Mouse (Mus musculus): ENCODE results near the gene Gpc1.
A peak's percentile ranks its signal among the peaks of the same experiment; 100 is the strongest.

Gpc1 gene

DNA sequence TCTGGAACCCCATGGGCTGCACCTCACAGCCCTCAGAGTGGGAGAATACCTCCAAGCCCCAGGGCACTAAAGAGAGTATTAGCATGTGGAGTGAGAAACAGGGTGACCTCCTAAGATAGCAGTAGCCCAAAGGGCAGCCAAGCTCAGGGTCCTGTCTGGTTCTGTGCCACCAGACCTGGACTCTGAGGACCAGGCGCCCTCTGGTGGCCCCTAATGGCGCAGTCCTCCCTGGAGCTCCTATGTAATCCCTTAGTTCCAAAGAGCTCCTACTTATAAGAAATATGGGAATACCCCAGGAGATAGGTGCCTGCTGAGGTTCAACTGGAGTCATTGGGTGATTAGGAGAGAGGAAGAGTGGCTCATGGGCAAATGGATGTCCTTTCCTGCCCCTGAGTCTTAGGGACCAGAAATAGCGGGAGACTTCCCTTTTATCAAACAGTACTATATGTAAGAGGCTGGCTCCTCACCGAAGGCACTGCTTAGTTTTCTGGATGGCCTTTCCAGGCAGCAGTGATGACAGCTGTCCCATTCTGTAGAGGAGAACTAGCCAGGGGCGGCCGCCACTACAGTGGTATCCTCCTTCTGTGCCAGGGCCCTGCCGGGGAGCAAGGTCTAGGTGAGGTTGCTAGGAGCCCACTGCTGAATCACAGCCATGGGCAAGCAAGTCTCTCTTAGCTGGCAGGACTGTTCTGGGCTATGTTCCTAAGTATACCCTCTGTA lies 2.7 kb downstream of the Gpc1 start:
- DNase-seq (ENCODE audit: low read depth, low spot score), result peak; percentile 74

DNA sequence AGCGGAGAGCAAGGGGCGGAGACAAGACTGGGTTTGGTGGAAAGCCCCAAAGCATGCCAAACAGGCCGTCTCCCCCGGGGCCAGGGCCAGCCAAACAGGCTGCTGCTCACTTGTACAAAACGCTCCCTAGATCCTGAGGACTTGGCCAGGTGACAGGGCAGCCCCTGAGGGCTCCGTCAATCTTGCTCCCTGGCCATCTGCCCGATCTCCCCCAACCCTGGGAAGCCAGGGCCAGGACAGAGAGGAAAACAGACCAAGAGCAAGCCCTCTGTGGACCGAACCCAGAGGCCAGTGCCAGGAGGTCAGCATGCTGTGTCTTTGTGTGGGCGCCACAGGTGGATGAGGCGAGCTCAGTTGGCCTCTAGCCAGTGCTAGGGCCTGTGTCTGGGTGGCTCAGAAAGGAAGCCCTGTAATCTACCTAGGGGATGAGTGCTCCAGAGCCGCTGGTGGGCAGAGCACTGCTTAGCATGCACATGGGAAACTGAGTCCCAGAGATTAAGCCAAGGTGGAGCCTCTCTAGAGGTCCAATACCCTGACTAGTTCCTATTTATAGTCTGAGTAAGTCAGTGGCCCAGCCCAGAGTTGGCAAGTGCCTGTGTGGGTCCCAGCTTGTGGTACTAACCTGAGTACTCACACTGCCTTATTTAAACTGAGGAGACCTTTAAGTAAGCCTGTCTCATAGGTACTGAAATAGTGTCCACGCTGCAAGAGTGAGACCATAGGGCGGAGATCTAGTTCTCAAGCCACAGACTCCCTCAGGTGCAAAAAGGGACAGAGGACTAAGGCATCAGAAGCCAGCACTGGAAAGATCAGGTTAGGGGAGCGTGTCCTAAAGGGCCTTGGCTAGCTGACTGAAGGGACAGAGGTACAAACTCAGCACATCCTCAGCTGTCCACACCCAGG lies 6.7 kb downstream of the Gpc1 start:
- DNase-seq (ENCODE audit: low read depth, low spot score), result no peak

DNA sequence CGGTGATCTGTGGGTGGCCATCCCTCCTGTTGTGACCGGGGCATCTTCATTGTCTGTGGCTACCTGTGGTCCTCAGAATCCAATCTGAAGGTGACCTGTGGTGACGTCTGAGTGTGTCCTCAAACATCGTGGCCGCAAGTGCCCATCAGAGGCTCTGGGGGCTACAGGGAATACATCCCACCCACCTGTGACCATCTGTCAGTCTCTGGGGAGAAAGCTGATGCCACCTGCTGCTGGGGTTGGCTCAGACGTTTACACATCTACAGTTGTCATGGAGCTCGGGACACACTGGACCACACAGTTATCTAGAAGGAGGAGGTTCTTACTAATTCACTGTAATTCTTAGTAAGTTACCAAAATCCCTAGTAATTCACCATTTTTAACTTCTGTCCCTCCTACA lies 7.8 kb downstream of the Gpc1 start:
- no peak for DNase-seq (ENCODE audit: low read depth, low spot score)

DNA sequence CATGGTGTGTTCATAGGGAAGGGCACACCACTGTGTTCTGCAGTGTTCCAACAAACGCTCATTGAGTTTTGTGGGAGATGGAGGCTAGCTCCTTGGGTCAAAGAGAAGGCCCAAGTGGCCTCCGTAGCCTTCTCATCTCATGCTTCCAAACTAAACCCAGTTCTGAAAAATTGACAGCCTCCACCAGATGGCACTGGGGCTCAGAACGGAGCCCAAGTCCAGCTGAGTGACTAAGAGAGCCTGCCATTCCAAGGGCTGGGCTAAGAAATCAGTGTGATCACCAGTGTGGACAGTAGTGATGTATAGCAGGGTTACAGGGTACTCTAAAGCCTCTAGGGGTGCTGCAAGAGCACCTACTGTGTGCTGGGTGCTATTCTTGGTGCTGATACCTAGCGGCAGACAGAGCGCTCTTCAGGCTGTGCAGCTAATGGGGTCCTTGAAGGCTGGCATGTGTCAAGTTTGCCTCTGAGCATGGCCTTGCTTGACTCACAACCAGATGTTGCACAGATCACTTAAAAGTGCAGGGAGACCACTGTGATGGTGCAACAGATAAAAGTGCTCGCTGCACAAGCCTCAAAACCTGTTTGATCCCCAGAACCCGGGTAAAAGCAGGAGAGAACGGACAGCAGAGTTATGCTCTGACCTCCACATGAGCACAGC lies 8.9 kb downstream of the Gpc1 start:
- no peak for DNase-seq (ENCODE audit: low read depth, low spot score)

DNA sequence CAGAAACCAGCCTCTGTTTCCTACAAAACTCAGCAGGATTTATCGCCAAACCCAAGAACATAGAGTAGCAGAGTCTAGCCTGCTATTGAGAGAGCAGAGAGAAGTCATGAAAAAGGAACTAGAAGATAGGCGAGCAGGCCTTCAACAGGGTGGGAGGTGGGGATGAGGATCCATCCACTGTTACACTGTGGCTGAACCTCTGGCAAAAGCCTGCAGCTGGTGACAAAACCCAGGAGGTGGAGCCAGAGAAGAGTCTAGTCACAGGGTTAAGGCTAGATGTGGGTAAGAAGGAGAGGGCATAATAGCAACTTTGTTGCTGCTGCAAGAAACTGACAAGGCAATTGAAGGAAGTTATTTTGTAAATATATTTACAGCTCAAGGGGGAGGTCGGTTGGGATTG lies 10.0 kb downstream of the Gpc1 start:
- DNase-seq (ENCODE audit: low read depth, low spot score), result no peak

DNA sequence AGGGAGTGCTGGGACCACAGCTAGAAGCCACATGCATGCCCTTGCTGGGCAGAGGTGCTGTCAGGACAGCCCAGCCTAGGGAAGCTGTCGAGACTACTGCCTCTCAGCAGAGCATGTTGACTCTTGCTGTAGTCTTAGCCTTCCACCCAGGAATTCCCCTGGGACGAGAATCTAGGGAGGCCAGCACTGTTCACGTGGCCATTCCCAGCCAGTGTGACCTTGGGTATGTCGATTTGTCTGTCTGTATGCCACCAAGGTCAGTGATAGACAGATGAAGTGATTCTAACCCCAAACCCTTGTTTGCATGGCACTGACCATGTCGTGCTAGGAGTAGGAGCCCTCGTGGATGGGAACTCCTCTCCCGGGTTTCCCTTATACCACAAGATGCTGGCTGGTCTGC lies 14.4 kb downstream of the Gpc1 start:
- DNase-seq (ENCODE audit: low read depth, low spot score), result no peak

DNA sequence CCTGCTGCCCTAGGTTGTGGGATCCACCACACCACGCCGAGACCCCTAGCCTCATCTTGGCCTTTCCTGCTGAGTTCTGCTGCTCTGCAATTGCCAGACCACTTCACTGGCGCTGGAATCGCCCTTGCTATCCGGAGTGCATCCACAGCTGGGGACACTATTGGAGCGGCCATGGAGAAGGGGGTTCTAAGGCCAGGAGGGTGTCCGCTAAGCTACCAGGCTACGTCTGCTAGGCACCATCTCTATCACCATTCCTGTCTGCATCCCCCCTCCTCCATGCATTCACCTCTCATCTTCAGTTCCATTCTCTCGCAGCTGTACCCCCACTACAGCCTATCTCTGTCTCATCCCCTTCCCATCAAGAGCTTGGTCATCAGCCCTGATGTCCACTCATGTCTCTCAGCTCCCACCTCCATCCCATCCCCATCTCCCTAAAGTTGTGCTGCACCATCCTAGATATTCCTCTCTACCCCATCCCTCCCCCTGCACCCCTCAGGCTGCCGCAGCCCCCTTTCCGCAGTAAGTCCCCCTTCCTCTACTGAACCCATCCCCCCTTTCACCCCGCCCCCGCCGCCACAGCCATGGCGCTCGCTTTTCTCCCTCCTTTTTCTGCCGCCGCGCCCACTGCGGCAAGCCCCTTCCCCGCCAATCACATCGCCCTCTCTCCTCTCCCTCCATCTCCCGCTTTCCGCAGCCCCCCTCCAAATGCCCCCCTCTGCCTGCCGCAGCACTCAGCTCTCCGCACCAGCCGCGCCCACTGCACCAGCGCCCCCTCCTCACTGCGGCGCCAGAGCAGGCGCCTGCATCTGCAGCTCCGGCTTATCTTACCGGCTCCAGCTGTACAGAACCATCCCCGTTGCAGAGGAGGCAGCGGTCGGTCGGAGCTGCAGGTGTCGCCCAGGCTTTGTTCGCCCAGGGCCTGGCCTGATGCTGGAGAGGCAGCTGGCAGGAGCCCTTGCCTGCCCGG lies 16.7 kb downstream of the Gpc1 start:
- no peak for DNase-seq (ENCODE audit: low read depth, low spot score)

DNA sequence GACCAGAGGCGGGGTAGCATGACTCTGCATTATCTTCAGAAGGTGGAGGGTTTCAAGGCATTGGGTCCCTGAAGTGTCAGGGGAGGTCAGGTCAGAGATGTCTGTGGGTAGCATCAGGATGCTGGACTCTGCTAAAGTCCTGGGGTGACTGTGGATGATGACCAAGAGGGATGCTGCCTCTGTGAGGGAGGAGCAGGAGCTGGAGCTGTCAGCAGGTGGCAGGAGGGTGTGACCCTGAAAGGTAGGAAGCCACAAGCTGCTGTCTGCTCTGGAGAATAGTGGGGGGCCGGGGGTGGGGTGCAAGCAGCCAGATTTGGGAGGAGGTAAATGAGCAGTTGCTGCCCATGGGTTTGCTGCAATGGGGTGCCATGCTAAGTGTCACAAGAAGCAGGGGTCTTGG lies 18.0 kb downstream of the Gpc1 start:
- DNase-seq (ENCODE audit: low read depth, low spot score), result peak; percentile 63

DNA sequence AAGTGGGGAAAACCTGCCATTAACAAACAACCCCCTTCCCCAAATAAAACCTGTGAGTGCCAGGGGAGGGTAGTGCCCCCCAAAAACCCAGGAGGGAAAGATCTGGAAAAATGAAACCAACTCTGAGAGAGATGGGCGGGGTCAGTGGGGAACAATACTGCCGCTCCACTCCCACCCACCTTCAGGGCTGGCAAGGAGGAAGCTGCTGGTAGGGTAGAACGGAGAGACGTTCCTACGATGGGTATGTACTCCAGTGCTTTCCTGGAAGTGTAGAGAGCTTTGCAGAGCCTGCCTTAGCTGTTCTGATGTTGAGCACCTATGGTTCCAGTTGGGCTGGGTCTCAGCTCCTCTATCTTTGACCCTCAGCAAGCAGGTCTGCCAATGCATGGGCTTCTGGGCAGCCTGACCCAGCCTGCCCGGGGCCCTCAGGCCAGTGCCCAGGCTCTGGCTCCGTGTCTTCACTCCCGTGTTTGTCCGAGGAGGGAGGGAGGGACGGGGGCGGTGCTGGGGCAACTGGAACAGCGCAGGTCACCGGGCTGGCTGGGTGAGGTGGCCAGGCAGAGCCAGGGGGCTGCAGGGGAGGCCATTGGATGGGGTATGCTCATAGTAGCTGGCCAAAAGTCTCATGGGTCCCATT lies 18.6 kb downstream of the Gpc1 start:
- no peak for DNase-seq (ENCODE audit: low read depth, low spot score)

DNA sequence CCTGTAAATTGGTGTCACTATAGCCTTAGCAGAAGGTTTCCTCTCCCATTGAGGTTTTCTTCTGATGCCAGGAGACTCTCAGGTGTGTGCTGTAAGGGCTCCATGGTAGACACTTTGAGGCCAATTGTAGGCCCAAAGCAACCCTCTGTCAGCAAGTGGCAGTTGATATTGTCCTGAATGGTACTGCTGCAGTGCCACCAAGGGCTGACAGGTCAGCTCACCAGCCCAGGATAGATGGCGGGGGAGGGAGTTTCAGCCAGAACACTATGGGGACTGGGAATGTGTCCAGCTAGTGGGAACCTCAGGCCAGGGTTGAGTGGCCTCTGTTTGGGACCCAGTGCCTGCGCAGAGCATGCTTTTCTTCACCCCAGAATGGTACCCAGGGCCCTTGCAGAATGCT lies 21.0 kb downstream of the Gpc1 start:
- DNase-seq (ENCODE audit: low read depth, low spot score), result no peak

DNA sequence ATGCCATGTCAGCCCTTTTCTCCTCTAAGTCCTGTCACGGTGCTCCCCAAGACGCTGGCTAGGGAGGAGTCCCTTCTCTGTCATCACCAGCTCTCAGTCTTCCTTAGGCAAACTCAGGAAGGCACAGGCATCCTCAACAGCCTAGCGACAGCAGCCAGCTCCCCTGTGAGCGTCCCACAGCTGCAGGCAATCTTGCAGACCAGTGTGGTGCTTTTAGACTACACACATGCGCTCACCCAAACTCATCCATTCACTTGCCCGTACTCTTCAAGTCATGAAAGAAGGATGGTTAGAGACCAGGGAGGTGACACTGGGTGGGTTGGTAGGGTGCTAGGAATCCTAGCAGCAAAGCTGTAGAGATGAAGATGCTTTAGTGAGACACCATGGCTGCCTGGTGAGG lies 30.1 kb downstream of the Gpc1 start:
- no peak for DNase-seq (ENCODE audit: low read depth, low spot score)

DNA sequence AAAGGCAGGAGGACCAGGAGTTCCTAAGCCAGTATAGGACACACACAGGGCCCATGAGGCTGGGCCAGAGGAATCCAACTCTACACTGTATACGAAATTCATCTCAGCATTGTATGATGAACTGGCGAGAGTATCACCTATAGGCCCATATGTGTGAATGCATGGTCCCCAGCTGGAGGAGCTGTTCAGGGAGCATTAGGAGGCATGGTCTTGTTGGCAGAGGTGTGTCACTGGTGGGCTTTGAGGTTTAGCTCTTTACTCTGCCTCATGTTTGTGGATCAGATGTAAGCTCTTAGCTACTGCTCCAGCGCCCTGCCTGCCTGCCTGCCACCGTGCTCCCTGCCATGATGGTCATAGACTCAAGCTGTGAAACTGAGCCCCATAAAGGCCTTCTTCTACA lies 31.8 kb downstream of the Gpc1 start:
- DNase-seq (ENCODE audit: low read depth, low spot score), result no peak

DNA sequence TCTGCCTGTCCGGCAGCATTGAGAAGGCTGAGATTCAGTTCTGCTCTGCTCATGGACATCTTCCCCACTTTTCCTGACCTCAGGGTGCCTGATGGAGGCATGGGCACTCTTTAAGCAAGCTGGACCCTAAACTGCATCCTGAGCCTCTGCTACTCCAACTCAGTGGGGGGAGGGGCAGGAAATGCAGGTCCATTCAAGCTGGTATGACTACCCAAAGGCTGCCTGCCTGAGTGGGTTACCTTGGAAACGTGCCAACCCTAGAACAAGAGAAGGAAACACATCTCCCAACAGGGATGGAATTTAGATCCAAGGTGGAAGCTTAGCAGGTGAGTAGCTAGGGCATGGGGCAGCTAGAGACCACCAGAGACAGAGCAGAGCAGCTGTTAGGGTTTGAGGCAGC lies 34.7 kb downstream of the Gpc1 start:
- no peak for DNase-seq (ENCODE audit: low read depth, low spot score)

DNA sequence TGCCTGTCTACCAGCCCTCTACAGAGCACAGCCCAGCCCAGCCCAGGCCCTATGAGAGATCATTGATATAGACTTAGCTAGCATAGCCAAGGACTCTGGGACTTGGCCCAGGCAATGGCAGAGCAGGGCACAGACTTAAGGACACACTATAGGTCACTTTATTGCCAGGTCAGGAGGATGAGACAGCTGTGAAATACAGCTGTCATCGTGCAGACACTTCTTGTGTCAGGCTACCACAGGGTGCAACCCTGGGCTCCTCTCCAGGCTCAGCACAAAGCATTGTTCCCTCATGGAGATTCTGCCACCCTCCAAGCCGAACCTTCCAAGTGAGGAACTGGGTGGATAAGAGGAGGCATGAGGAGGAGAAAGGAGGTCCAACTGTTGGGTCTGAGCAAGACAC lies 38.5 kb downstream of the Gpc1 start:
- no peak for DNase-seq (ENCODE audit: low read depth, low spot score)

DNA sequence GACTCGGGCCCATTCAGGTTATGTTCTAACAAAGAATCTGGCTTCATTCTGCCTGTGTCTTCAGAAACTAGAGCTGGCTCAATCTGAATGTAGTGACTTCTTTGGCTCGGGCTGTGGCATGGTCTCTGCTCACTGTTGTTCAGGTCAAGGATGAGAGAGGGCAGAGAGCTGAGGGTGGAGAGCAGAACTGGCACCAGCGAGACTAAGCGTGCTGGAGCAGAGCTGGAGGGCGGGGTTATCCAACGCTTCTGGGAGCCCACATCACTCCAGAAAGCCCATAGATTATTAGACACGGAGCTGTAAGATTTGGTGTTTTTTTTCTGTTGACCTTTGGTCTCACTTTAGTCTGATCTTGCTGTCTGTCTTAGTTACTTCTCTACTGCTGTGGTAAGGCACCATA lies 41.2 kb downstream of the Gpc1 start:
- no peak for DNase-seq (ENCODE audit: low read depth, low spot score)

DNA sequence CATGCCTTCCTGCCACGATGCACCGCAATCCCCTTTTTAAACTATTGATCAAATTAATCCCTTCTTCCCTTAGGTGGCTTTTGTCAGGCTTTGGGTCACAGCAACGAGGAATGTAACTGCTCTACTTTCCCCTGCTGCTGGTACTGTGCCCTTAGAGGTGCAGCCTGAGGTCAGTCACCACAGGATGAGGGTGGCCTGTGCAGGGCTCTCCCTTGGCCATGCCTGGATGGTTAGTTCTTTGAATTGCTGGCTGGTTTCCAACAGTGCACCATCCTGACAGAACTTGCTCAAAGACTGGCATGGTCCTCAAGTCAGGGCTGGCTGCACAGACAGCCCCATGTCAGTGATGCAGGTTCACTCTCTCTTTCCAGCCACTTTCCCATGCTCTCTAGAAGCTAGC lies 42.6 kb downstream of the Gpc1 start:
- no peak for DNase-seq (ENCODE audit: low read depth, low spot score)

DNA sequence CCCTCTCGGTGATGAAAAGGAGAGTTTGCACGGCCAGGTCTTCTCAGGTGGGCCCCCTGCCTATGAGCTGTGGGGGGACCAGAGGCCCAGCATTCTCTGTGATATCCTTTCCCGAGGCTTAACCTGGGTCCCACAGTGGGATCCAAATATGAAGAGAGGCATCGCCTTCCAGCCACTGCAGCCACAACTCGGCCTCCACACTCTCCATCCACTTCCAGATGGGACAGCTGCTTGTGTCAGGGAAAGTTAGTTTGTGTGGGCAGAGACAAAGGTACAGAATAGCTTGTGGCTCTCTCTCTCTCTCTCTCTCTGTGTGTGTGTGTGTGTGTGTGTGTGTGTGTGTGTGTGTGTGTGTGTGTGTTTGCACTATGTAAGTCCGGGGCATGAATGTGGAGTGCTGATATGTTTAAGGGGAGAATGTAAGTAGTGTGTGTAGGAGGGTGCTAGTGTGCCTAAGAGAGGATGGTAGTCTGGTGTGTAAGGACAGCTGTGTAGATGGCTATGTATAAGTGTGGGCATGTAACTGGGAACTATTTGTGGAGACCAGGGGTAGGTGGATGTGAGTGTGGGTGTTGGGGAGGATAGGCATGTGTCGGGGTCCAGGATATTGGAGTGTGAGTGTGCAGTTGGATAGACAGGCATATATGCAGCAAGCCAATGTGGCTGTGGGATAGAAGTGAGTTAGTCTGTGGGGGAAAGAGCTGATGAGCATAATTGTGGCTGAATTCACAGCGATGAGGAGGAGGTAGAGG lies 44.1 kb downstream of the Gpc1 start:
- DNase-seq (ENCODE audit: low read depth, low spot score), result no peak

DNA sequence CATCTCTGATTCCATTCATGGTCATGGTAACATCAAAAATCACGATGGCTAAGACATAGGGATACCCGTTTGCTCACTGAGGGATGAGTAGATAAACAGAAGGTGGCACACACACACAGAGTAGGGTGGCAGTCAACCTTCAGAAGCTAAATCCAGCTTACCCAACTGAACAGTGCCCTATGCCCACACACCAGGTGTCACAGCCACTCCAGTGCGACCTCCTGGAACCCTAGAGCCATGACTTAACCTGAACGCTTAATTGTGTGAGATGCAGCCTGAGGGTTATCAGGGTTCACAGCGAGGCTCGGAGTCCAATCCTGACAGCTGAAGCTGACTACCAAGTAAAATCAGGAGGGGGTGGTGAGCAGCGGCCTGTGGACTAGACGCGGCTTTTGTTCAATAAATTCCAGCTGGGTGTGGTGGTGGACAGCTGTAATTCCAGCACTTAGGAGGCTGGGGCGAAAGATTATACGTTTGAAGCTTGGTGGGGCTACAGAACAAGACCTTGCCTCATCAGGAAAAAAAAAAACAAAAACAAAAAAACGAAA lies 46.1 kb downstream of the Gpc1 start:
- no peak for DNase-seq (ENCODE audit: low read depth, low spot score)

DNA sequence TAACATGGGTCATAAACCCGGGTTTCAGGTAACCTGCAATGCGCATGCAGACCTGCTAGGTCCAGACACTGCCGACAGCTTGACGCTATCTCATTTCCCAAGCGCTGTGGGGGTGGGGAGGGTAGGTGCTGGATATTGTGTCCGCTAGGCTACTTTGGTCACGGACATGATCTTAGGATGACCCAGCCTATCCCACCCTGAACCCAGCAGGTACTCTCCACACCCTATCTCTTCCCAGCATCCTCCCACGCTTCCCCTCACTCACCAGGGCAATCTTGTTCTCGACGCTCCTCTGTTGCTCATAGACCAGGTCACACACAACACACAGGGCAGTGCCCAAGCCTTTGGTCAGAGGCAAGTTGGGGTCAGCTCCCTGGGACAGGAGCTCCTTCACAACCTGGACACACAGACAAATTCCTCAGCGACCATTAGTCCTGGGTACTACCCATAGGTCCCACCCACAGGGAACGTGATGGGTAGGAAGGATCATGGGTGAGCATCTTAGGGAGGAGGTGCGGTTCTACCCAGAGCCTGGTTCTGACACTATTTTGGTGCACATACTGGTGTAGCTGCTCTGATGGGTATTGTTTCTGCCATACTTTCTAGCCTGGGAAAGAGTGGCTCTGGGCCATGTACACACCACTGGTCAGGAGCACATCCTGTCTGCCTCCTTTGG lies 46.8 kb downstream of the Gpc1 start:
- no peak for DNase-seq (ENCODE audit: low read depth, low spot score)
